Mouse (Mus musculus) ES-E14 (cell line): ENCODE measurements around the gene Prl3d3.

ENCODE experiments used
- CHD2 ChIP-seq: IDR thresholded peaks from 2 replicates; pipeline ENCODE4 v1.6.1; 2014; ENCODE audit warnings: mild to moderate bottlenecking, low read depth, low read length, inconsistent platforms
- HCFC1 ChIP-seq: IDR thresholded peaks from 2 replicates; pipeline ENCODE4 v1.6.1; 2012; ENCODE audit warnings: low read length, inconsistent platforms, borderline replicate concordance; ENCODE audit not compliant: insufficient read depth
- MAFK ChIP-seq: IDR thresholded peaks from 2 replicates; pipeline ENCODE4 v1.6.1; 2014; ENCODE audit warnings: mild to moderate bottlenecking, low read depth, low read length, inconsistent platforms; ENCODE audit not compliant: insufficient read depth
- ZNF384 ChIP-seq: IDR thresholded peaks from 2 replicates; pipeline ENCODE4 v1.6.1; 2012; ENCODE audit warnings: low read depth, low read length, inconsistent platforms

GRCm38 (mm10) chr13:27196359-27196758 lies 39.8 kb downstream of the Prl3d3 start, which contains the start of gene Prl3c1:
- no peak for TF ChIP-seq ZNF384
- TF ChIP-seq CHD2: no peak
- TF ChIP-seq MAFK: no peak
- TF ChIP-seq HCFC1: no peak
